Mouse (Mus musculus): ENCODE data around the gene Olfr775. TPM values are rescaled to one million over a fixed set of nuclear protein-coding genes. Genes with fewer than 3 reads are reported as not detected.

The Olfr775 gene
- not detected in 2 replicates for polyA plus RNA-seq (2014; fragmentation: Nextera tagmentation; extraction: Ambion mirVana)

DNA sequence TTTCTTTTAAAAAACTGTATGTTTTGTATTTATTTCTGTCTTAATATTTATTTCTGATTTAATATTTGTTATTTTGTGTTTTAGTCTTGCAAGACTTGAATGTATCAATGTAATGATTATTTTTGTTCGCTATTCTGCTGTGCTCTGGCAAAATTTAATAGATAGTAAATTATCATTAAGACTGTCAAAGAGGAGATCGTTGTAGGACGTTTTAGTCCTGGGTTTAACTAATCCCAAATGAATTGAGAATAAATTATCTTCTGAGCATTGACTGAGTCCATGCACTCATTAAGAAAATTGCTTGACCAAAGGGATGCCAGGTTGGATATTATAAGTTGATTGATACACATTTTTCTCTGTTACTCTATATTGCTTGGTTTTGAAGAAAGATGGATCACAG lies at the start of gene Olfr775:
Olfr775 (plus strand) TSS at position 301 of the 400 bp plus-strand sequence.
- Histone ChIP-seq H3K36me3 (replicated peaks; ENCODE audit: control insufficient read depth, insufficient read depth) (no peaks in the 10 kb centered on the region), H3K4me2 (replicated peaks) (no peak within 1 kb of the TSS), H3K27ac (no peak within 1 kb of the TSS), H3K9ac (no peak within 1 kb of the TSS), H3K4me1 (replicated peaks; ENCODE audit: control insufficient read depth, insufficient read depth, low read length) (no peaks in the 10 kb centered on the region), H3K9me3 (ENCODE audit: control insufficient read depth, low read length) (no peaks in the 10 kb centered on the region), H3K4me3 (replicated peaks; ENCODE audit: low read length) (no peak within 1 kb of the TSS), H3K27me3 (ENCODE audit: control insufficient read depth, insufficient read depth, low read length) (no peaks in the 10 kb centered on the region)
- WGBS = 66% methylated on average over 3 of the region's 3 CpGs
- no peak for ATAC-seq (ENCODE audit: low FRiP score)
- no peak for DNase-seq (ENCODE audit: low spot score)

DNA sequence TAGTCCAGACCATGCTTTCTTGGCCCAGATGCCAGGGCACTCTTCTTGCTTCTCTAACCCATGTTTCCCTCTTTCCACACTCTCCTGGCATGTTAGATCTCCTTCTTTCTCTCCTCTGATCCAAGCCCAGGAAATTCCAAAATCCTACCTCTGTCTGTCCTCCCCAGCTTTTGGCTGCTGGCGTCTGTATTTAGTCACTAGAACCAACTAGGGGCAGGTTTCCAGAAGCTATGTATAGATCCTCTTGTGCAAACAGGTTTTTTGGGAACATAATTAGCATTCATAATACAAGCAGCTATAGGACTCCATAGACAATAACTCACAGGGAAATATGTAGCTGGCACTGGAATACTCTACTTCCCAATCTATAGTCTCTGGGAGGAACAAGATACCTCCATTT lies 17.5 kb upstream of the Olfr775 start:
- WGBS = 85% methylated on average over 1 of the region's 1 CpGs
- no peak overlapping the region for H3K4me2 ChIP-seq (replicated peaks)
- ATAC-seq (ENCODE audit: low FRiP score) = no peak

DNA sequence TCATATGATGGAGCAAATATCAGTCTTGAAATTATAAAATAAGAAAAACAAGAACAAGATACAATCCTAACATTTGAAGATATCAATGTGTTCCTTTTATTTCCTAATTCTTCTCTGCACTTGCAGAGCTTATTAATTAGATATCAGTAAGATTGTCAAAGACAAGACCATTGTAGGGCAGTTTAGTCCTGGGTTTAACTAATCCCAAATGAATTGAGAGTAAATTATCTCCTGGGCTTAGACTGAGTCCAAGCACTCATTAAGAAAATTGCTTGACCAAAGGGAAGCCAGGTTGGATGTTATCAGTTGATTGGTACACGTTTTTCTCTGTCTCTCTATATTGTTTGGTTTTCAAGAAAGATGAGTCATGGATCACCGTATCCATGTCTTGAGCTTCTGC lies 12.3 kb upstream of the Olfr775 start, which contains the start of gene Olfr774:
Olfr774 (plus strand) TSS at position 301 of the 400 bp plus-strand sequence.
- H3K4me3 ChIP-seq (replicated peaks; ENCODE audit: low read length) = no peak within 1 kb of the TSS
- WGBS = 74% methylated on average over 2 of the region's 2 CpGs
- H3K9ac ChIP-seq = no peak within 1 kb of the TSS
- H3K27me3 ChIP-seq (ENCODE audit: control insufficient read depth, insufficient read depth, low read length) = no peaks in the 10 kb centered on the region
- no peak within 1 kb of the TSS for H3K4me2 ChIP-seq (replicated peaks)
- no peaks in the 10 kb centered on the region for H3K4me1 ChIP-seq (replicated peaks; ENCODE audit: control insufficient read depth, insufficient read depth, low read length)
- H3K27ac ChIP-seq = no peak within 1 kb of the TSS
- DNase-seq (ENCODE audit: low spot score) = no peak
- H3K9me3 ChIP-seq (ENCODE audit: control insufficient read depth, low read length) = no peaks in the 10 kb centered on the region
- no peak for ATAC-seq (ENCODE audit: low FRiP score)
- no peaks in the 10 kb centered on the region for H3K36me3 ChIP-seq (replicated peaks; ENCODE audit: control insufficient read depth, insufficient read depth)

More for the DNA sequence above, 17.5 kb upstream of the Olfr775 start:
- H3K36me3 ChIP-seq (replicated peaks; ENCODE audit: control insufficient read depth, insufficient read depth) = no peaks in the 10 kb centered on the region
- DNase-seq (ENCODE audit: low spot score) = no peak
- no peaks in the 10 kb centered on the region for H3K4me1 ChIP-seq (replicated peaks; ENCODE audit: control insufficient read depth, insufficient read depth, low read length)
- H3K9ac ChIP-seq = no peak overlapping the region
- H3K27me3 ChIP-seq (ENCODE audit: control insufficient read depth, insufficient read depth, low read length) = no peaks in the 10 kb centered on the region
- no peak overlapping the region for H3K27ac ChIP-seq
- no peaks in the 10 kb centered on the region for H3K9me3 ChIP-seq (ENCODE audit: control insufficient read depth, low read length)
- H3K4me3 ChIP-seq (replicated peaks; ENCODE audit: low read length) = no peak overlapping the region

DNA sequence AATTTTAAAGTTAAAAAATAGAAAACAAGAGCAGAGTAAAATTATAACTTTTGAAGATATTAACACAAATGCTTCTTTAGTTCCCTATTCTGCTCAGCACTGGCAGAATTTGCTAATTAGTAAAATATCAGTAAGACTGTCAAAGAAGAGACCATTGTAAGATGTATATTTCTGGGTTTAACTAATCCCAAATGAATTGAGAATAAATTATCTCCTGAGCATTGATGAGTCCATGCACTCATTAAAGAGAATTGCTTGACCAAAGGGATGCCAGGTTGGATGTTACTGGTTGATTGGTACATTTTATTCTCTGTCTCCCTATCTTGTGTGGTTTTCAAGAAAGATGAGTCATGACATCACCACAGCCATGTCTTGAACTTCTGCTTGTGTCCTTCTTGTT lies 10.6 kb downstream of the Olfr775 start, which contains the start of gene Olfr776:
Olfr776 (plus strand) TSS at position 301 of the 400 bp plus-strand sequence.
- no peak for DNase-seq (ENCODE audit: low spot score)
- no peak within 1 kb of the TSS for H3K4me2 ChIP-seq (replicated peaks)

DNA sequence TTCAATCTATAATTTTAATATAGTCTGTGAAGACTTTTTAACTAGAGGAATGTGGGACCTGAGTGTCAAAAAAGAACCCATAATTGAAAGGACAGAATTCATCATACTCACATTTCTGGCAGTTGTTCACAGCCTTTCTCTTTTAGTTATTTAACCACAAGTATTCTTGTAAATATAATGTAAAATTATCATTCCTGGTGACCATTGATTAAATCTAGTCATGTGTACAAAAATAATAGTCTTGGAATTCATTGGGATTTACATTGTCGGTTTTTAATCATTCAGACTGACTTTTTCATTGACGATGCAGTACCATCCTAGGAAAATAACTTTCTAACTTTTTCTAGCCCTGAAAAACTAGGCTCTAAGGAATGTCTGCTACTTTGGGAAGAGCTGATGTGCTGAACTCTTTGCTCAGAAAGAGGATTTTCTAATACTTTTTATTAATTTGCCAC lies 22.9 kb downstream of the Olfr775 start, which contains the start of gene Olfr777:
Olfr777 (minus strand) TSS at position 405 of the 455 bp plus-strand sequence.
- Histone ChIP-seq H3K4me2 (replicated peaks) (no peak within 1 kb of the TSS), H3K27ac (no peak within 1 kb of the TSS), H3K4me1 (replicated peaks; ENCODE audit: control insufficient read depth, insufficient read depth, low read length) (no peaks in the 10 kb centered on the region), H3K4me3 (replicated peaks; ENCODE audit: low read length) (no peak within 1 kb of the TSS), H3K9ac (no peak within 1 kb of the TSS), H3K27me3 (ENCODE audit: control insufficient read depth, insufficient read depth, low read length) (no peaks in the 10 kb centered on the region), H3K36me3 (replicated peaks; ENCODE audit: control insufficient read depth, insufficient read depth) (no peaks in the 10 kb centered on the region), H3K9me3 (ENCODE audit: control insufficient read depth, low read length) (no peaks in the 10 kb centered on the region)
- no peak for ATAC-seq (ENCODE audit: low FRiP score)
- DNase-seq (ENCODE audit: low spot score) = no peak
- 97% methylated on average over 2 of the region's 2 CpGs for WGBS

More for the DNA sequence above, 10.6 kb downstream of the Olfr775 start, which contains the start of gene Olfr776:
- Histone ChIP-seq H3K27me3 (ENCODE audit: control insufficient read depth, insufficient read depth, low read length) (no peaks in the 10 kb centered on the region), H3K9me3 (ENCODE audit: control insufficient read depth, low read length) (no peaks in the 10 kb centered on the region), H3K9ac (no peak within 1 kb of the TSS), H3K36me3 (replicated peaks; ENCODE audit: control insufficient read depth, insufficient read depth) (no peaks in the 10 kb centered on the region), H3K4me3 (replicated peaks; ENCODE audit: low read length) (no peak within 1 kb of the TSS), H3K4me1 (replicated peaks; ENCODE audit: control insufficient read depth, insufficient read depth, low read length) (no peaks in the 10 kb centered on the region), H3K27ac (no peak within 1 kb of the TSS)
- no peak for ATAC-seq (ENCODE audit: low FRiP score)

Other genes starting within 250 kb of the Olfr775 start
- gene Olfr763, start 237.6 kb upstream of the Olfr775 start, polyA plus RNA-seq (2014; fragmentation: Nextera tagmentation; extraction: Ambion mirVana) = not detected in 2 replicates
- gene Olfr764-ps1, start 208.5 kb upstream of the Olfr775 start, polyA plus RNA-seq (2014; fragmentation: Nextera tagmentation; extraction: Ambion mirVana) = not detected in 2 replicates
- not detected in 2 replicates for gene Olfr765, start 198.4 kb upstream of the Olfr775 start, polyA plus RNA-seq (2014; fragmentation: Nextera tagmentation; extraction: Ambion mirVana)
- gene Olfr766-ps1, start 179.4 kb upstream of the Olfr775 start, polyA plus RNA-seq (2014; fragmentation: Nextera tagmentation; extraction: Ambion mirVana) = not detected in 2 replicates
- gene Olfr767, start 165.5 kb upstream of the Olfr775 start, polyA plus RNA-seq (2014; fragmentation: Nextera tagmentation; extraction: Ambion mirVana) = not detected in 2 replicates
- gene Olfr768, start 149.0 kb upstream of the Olfr775 start, polyA plus RNA-seq (2014; fragmentation: Nextera tagmentation; extraction: Ambion mirVana) = not detected in 2 replicates
- gene Olfr769, start 130.6 kb upstream of the Olfr775 start, polyA plus RNA-seq (2014; fragmentation: Nextera tagmentation; extraction: Ambion mirVana) = not detected in 2 replicates
- gene Olfr770, start 109.4 kb upstream of the Olfr775 start, polyA plus RNA-seq (2014; fragmentation: Nextera tagmentation; extraction: Ambion mirVana) = not detected in 2 replicates
- gene Olfr771, start 83.7 kb upstream of the Olfr775 start, polyA plus RNA-seq (2014; fragmentation: Nextera tagmentation; extraction: Ambion mirVana) = not detected in 2 replicates
- gene Olfr772, start 70.5 kb upstream of the Olfr775 start, polyA plus RNA-seq (2014; fragmentation: Nextera tagmentation; extraction: Ambion mirVana) = not detected in 2 replicates
- gene Olfr773, start 61.0 kb upstream of the Olfr775 start, polyA plus RNA-seq (2014; fragmentation: Nextera tagmentation; extraction: Ambion mirVana) = not detected in 2 replicates
- not detected in 2 replicates for gene Olfr774, start 12.2 kb upstream of the Olfr775 start, polyA plus RNA-seq (2014; fragmentation: Nextera tagmentation; extraction: Ambion mirVana)
- gene Olfr776, start 10.7 kb downstream of the Olfr775 start, polyA plus RNA-seq (2014; fragmentation: Nextera tagmentation; extraction: Ambion mirVana) = not detected in 2 replicates
- not detected in 2 replicates for gene Olfr777, start 23.1 kb downstream of the Olfr775 start, polyA plus RNA-seq (2014; fragmentation: Nextera tagmentation; extraction: Ambion mirVana)
- gene Olfr780, start 69.7 kb downstream of the Olfr775 start, polyA plus RNA-seq (2014; fragmentation: Nextera tagmentation; extraction: Ambion mirVana) = not detected in 2 replicates
- not detected in 2 replicates for gene Olfr781, start 80.4 kb downstream of the Olfr775 start, polyA plus RNA-seq (2014; fragmentation: Nextera tagmentation; extraction: Ambion mirVana)
- gene Olfr782, start 100.4 kb downstream of the Olfr775 start, polyA plus RNA-seq (2014; fragmentation: Nextera tagmentation; extraction: Ambion mirVana) = not detected in 2 replicates
- gene Olfr784, start 135.7 kb downstream of the Olfr775 start, polyA plus RNA-seq (2014; fragmentation: Nextera tagmentation; extraction: Ambion mirVana) = 0.09 and 0.10 TPM in 2 replicates
- not detected in 2 replicates for gene Olfr785, start 157.0 kb downstream of the Olfr775 start, polyA plus RNA-seq (2014; fragmentation: Nextera tagmentation; extraction: Ambion mirVana)
- gene Olfr786, start 178.9 kb downstream of the Olfr775 start, polyA plus RNA-seq (2014; fragmentation: Nextera tagmentation; extraction: Ambion mirVana) = not detected in 2 replicates
- gene Olfr787, start 213.4 kb downstream of the Olfr775 start, polyA plus RNA-seq (2014; fragmentation: Nextera tagmentation; extraction: Ambion mirVana) = not detected in 2 replicates
- not detected in 2 replicates for gene Olfr788, start 222.6 kb downstream of the Olfr775 start, polyA plus RNA-seq (2014; fragmentation: Nextera tagmentation; extraction: Ambion mirVana)
- gene Olfr789, start 236.3 kb downstream of the Olfr775 start, polyA plus RNA-seq (2014; fragmentation: Nextera tagmentation; extraction: Ambion mirVana) = not detected in 2 replicates